Mouse (Mus musculus) right cerebral cortex, postnatal 4 days (tissue): ENCODE measurements at regions not wholly inside any gene's neighbourhood (a gene's known extent, or its start where the extent isn't known, plus 50 kb on each side); places are given as distances from the start of the nearest gene placed in this dataset.

Experiments used
- DNase-seq: peaks from one replicate; pipeline ENCODE4 v3.0.0-alpha.2; 2022

DNA sequence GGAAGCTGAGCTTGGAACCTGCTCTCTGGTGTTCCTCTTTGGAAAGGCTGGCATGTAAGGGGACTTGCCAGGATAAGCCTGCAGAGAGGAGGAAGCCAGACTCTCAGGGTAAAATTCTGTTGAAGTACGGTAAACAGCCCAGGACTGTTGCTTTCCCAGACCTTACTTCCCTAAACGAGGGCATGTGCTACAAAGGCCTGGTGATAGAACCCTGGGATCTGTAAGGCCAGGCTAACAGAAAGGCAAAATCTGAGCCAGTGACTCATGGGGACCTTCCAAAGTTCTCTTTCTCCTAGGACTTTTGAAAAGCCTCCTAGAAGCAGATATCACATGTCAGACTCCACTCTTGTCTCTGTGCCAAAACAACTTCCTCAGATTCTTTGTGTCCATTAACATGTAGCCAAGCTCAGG lies 130.0 kb upstream of the Cxcr4 start:
- DNase-seq = no peak

DNA sequence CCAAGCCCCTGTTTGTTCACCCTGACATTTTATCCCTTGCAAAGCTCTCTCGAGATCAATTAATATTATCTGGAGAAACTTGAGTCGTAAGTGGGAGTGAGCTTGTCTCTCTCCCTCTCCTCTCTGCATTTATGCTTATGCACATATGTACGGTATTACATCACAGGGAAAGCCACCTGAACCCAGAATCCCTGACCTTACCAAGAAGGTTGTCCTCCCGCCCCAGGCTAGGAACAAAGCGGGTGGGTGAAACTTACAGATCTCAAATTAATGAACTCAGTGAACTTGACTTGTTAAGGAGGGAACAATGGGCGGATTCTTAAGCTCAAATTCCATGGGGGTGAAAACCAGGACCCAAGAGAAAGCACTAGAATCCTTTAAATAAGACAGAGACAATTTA lies 122.8 kb upstream of the Cxcr4 start:
- DNase-seq = no peak

DNA sequence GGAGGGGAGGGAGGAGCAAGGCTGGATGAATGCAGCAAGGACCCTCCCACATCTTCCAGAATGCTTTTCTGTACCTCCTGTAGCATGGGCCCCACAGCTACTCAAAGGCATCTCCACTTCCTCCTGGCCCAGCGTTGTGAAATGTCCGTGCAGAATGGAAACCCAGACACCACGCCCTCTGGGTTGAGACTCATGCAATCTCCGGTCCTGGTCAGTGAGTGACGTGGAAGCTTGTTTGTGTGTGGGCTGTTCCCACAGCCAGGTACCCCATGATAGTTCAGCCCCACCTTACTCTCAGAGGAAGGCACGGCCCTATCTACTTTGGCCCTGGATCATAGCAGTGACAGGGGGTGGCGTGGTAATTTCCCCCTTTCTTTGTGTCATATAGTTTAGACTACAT lies 120.8 kb upstream of the Cxcr4 start:
- DNase-seq = no peak

DNA sequence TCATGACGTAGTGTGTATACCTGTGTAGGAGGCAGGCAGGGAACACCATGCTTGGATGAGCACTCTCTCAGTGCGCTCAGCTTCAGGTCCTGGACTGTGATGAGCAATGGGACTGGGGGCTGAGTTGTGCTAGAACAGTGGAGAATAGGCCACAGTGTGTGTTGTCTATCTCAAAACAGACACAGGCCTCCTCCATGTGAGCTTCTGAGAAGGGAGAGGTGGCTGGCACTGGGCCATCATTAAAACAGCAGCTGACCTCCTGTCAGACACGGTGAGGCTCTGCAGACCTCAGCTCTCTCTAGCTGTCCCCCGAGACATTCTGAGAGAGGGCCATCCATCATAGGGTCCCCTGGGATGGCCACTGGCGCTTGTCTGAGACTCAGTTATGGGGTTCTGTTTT lies 119.0 kb upstream of the Cxcr4 start:
- DNase-seq = no peak

DNA sequence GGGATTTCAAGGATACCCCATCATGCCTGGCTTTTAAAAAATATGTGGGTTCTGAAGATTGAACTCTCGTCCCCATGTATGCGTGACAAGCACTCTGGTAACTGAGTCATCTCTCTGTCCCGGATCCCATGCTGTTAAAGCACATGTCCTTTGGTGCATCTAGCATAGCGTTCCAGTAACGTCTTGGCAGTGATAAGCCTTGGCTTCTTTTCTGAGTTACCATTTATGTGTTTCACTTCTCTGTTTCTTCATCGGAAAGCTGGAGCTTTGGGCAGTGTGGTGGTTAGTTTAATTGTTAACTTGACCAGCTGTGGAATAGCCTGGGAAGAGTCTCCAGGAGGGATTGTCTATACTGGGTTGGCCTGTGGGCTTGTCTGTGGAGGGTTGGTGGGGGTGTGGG lies 115.7 kb upstream of the Cxcr4 start:
- DNase-seq = no peak

DNA sequence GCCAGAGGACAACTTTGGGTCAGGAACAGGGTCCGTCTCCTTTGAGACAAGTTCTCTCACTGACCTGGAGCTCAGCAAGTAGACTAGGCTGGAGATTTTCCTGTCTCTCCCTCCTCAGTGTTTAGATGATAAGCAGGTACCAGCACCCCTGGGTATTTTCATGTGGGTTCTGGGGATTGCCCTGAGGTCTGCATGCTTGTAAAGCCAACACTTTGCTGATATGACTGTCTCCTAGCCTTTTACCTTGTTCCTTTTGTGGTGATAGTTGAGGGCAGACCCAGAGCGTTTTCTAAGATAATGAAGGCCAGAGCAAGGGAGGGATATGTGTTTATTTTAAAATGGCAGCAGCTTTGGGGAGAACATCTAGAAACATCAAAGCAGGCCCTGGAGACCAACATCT lies 114.1 kb upstream of the Cxcr4 start:
- no peak for DNase-seq

DNA sequence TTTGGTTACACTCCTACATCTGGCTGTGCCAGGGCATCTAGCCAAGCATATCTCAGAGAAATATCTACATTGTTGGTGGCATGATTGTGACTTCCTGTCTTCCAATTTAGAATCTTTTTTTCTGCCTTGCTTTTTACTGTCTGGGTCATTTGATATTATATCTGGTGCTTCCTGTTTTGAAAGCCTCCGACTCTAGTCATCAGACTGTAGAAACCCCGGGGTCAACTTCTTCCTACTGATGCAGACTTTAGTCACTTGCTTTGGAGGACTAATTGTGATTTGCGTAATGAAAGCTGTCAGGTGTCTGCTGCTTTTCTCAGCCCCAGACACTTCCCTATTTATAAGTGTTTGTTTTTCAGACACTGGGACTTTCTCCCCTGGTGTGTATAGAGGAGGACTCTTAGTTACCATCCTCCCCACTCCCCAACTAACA lies 113.0 kb upstream of the Cxcr4 start:
- DNase-seq = no peak

DNA sequence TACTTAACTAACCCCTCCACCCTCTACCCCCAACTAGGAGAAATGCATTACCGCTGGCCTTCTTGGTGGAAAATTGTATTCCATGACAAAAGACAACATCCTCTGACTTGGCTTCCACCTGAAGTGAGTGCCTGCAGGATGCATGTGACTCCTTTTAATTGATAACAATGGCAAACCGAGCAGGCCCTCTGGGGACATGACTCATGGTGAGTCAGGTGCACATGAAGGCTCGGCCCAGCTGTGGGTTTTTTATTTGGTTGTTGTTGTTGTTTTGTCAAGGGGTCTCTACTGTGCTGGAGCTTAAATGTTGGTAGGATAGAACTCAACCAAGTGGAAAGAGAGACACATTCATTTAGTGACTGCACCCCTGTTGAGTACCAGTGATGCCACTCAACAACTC lies 109.2 kb upstream of the Cxcr4 start:
- DNase-seq = no peak

DNA sequence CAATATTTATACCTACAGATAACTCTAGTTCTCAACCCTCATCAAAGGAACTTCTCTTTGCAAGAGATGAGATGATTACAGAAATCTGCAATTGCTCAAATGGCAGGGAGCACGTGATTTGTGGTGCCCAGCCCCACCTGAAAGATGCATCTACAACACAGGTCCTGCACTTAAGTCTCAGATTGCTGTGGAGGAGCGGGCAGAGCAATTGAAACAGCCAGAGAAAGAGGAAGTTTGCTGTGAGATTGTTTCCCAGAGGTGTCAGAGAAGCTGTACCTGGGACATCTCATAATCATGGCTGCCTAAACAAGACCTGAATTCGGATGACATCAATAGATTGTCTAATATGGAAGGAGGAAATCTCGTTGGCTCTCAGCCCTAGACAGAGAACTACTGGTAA lies 105.9 kb upstream of the Cxcr4 start:
- DNase-seq = no peak

DNA sequence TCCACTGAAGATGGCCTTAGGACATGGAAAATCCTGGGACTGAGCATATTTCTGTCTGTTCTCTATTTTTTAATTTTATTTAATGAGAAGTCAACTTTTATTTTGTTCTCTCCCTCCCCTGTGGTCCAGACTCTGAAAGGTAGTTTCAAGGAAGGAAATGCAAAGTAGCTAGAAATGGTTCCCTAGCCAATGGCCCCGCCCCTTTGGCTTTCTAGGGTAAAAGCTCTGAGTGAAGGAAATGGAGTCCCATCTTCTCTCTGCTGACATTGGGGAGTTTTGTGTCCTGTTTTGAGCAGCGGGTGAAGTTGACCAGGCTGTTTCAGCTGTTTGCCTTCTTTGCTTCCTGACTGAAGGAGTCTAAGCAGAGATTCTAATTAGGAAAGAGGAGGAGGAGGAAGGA lies 103.8 kb upstream of the Cxcr4 start:
- DNase-seq = no peak

DNA sequence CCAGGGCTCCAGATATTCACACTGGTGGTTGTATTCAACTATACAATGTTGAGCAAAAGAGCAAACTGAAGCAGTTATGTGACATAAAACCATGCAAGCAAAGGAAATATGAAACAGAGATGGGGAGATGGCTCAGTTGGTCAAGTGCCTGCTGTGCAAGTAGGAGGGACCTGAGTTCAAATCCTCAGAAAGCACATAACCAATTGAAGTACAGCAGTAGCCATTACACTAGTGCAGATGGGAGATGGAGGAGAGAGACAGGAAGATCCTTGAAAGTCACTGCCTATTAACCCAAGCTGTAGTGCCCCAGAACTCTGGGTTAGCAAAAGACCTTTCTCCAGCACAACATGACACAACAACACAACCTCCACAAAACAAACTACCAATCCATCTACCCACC lies 100.7 kb upstream of the Cxcr4 start:
- no peak for DNase-seq

DNA sequence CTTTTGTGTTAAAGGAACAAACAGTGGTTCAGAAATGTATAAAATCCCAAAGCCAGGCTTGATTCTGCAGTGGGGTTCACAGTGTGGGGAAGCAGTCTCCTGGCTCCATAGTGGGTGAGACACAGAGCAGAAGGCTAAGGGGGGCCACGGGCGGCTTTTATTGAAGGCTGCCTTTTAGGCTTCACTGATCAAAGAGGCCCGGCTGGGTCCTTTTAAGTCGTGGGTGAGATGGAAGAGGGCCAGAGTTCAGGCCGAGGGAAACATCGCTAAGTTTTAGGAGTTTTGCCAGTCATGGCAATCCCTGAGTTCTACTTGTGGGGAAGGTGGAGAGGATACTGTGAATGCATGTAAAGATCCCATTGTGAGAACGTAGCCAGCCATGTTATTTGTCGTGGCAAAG lies 100.2 kb upstream of the Cxcr4 start:
- DNase-seq = no peak

DNA sequence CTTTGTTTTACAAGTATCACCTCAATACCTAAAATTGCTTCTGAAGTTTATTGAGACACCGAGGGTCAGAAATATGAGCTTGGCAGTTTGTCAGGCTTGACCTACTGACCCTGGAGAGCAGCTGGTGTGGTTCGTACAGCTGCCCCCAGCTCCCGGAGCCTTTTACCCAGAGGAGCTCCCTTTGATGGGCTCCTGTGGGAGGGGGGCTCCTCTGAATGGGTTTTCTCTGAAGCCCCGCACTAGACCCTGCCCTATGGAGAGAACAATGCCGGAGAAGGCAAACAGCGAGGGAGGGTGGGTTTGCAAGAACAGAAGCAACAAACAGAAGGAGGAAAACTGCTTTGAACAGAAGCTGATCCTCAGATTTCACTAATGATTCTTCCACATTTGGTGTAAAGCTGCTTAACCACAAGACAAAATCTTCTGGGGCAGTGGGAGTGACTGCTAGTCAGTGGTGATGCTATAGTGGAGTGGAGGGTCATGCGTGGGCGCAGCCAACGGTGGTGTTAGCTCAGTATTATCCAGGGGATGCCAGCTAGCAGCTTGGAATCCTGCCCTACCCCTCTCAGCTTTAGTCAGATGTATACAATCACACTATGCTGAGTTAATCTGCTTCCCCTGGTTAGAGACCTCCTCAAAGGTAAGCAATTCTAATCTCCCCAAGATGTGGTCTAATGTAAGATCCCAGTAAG lies 95.3 kb upstream of the Cxcr4 start:
- DNase-seq = no peak

DNA sequence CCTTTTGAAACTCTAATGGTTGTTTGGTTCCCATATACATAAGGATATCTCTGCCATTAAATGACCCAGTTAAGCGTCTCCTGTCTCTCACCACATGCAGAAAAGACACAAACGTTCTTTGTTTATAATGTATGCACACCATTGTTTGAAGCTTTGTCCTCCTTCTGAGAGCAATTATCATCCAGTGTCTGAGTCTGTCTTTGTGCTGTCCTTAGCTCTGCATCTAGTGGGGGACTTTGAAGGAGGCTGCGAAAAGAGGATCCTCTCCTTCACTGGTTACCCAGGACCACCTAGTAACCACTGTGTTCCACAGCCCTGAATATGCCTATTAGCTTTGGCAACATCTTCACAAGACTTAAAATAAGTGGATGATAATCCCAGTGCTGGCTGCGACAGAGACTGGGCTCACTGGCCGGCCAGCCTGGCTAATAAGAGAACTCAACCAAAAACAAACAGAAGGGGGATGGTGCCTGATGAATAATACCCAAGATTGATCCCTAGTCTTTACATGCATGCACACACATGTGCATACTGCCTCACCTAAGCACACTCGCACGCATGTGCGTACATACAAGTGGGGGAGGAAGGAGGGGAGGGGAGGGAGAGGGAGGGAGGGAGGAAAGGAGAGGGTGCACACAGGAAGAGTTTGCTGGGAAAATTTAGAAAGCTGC lies 93.5 kb upstream of the Cxcr4 start:
- DNase-seq = no peak

DNA sequence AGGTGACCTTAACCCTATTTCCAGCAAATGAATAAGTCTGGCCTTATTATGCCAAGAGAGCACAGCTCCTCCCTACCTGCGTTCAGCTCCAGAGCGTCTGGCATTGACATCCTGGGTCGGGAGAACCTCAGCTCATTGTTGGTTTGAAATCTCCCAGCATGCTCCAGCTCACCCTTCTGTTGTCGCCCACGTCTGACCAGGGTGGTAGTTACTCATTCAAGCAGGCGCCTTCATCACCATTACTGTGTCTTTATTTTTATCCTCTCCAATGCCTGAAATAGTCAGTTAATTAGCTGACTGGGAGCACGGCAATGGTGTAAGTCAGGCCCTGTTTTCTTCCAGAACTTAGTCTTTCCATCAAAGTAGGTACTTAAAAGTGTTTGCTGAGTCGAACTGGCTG lies 90.8 kb upstream of the Cxcr4 start:
- no peak for DNase-seq

DNA sequence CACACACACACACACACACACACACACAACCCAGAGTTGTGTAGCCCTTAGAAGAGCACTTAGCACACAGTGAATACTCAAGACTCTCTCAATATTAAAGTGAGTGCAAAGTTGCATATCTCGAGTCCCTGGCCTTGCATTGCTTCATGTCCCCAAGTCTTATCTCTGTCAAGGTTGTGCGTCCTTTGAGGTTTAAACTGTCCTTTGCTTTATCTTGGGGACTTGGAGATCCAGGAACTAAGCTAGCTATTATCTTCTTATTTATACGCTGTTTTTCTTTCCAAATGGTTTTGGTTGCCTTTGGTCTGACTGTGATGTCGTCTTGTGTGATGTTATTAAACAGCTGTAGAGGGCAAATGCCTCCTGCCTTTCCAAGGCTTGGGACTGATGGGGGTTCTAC lies 89.2 kb upstream of the Cxcr4 start:
- no peak for DNase-seq

DNA sequence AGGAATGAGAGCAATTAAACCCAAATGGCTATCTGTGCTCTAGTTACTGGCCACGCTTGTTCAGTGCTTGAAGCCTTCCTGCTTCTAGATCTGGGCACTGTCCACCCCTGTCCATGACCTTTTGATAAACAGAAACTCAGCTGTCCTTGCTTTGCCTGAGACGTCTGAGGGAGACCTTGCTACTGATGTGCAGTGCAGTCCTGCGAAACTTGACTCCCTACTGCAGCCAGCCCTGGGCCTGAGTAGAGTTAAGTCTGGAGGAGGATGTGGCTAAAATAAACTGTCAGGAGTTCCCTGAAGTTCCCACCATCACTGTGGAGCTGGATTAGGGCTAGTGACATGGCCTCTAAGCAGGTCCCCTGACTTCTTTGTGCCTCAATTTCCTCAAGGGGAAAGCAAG lies 88.4 kb upstream of the Cxcr4 start:
- DNase-seq = no peak

DNA sequence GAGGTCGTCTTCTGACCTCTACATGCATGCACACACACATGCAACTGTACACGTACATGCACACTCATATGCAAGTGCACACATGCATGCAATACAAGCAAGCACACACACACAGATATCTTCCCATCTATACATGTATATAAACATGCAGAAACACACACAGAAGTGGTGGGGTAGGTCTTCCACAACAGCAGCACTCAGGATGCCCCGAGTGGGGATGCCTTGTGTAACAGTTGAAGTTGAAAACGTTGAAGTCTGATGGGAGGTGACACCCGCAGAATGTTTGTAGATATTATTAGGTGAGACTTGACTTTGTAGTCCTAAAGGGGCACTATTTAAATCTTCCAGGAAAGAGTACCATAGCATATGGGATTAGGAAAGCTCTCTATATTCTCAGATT lies 87.9 kb upstream of the Cxcr4 start:
- DNase-seq = no peak

DNA sequence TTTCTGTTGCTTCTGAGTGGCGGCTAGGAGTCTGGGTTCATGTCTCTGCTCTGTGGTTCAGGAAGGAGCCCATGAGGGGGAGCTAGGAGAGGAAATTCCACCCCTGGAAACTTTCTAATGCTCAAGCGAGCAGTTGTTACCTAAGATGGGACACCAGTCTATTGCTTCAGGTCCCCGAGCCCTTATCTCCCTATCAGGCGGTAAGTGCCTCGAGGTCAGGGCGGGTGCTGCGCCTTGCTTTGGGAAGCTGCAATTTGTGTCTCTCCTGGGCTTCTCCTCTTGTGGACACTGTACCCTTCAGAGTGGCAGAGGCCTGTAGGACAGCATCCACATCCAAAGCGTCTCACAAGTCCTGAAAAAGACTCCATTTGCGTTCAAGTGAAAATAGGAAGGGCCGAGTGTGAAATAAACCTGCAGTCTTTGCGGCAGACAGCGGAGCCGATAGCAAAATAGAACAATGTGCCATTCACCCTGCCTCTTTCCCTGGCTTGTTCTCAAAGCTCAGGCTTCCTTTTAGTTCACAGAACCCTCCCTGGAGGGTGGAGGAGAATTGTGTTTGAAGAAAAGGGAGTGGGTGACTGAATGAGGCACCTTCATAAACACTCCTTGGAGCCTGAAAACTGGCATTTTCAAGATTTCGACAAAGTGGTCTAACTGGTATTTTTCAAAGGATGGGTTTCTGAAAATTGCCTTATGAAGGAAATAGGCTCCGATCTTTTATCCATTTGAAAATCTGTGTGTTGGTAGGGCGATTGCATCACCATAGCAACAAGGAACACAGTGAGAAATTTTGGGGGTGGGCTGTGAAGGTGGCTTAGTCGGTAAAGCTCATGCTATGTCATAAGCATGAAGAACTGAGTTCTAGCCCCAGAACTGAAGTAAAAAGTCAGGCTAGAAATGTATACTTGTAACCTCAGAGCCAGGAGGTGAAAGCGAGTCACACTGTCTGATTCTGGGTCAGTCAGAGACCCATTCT lies 87.2 kb upstream of the Cxcr4 start:
- no peak for DNase-seq

DNA sequence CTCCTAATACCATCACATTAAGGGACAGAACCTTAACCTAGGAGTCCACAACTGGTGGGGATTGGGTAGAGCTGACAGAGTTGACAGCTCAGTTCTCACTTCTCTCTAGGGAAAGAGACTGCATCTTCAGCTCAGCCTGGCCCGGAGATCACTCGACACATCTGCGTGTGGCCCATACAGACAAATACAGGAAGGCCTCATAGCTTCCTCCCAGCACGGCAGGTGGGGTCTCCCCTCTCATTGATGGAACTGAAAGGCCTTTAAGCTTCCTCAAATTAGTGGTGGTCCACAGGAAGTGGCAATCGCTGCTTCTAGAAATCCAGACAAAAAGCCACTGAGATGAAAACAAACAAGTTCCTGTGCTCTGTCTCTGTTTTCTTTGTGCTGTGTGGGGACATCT lies 83.4 kb upstream of the Cxcr4 start:
- DNase-seq = no peak

DNA sequence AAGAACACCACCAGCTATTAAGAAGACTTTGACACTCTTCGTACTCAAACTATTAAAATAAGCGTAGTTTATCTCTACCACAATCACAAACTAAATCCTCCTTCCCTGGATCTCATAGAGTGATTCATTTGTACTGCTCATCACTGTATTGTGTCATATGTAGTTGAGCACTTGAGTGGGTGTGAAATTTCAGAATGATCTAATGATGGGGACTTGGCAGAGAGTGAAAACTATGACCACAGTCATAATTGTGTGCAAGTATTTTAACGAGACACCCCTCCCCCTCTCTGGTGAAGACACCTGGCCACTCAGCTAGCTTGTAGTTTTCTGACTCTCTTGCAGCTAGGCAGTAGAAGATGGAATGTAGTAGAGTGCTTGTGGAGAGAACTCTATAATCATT lies 80.2 kb upstream of the Cxcr4 start:
- no peak for DNase-seq

DNA sequence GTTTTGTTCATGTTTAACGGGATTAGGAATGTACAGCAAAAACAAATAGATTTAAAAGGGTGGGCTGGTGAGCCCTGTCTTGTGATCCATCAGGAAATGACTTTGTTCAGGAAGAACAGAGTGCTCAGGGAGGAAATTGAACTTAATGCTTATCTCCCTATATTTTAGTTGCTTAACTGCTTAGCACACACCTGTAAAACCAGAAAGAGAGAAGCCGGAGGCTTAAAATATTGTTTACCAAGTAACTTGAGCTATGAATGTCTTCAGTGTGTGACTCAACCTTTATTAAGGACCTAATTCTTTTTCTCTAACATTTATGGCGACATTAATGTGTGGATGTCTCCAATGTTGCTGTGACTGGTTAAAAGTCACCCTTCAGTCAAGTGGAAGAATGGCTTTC lies 79.4 kb upstream of the Cxcr4 start:
- no peak for DNase-seq

DNA sequence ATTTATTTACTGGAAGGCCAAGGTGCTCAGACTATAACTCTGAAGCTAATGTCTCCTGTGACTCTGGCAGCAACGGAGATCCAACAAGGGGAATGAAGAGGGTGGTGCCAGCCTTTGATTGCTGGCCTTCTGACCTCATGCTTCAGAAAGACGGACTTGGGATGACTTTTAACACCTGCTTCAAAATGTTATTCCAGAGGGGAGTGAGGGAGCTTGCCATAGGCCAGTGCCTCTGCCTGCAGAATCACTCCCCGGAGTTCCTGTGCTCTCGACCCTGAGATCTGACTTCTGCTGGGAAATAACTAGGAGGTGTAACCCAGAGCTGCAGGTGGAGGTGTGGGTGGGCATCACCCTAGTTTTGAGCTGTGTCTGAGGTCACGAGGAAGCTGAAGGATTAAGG lies 78.9 kb upstream of the Cxcr4 start:
- no peak for DNase-seq

DNA sequence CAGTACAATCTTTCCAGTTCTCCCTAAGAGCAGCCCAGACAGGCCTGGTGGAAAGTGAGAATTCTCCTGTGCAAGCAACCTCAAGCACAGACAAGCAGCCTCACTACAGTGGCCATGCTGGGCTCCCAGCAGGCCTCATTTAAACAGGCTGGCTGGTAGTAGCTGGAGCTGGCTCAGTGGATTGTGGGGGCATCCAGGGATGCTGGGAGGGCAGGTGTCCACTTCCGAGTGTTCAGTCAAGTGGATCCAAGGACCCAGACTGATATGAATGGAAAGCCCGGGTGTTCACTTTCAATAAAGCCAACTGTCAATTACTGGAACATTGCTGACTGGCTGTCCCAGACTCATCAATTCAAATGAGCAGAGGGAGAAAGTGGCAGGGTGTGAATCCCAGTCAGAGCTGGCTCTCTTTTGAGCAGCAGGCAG lies 77.2 kb upstream of the Cxcr4 start:
- DNase-seq = no peak
